Mouse (Mus musculus) left cerebral cortex, postnatal 14 days (tissue): ENCODE results near the gene Retn. TPM values are rescaled to one million over a fixed set of nuclear protein-coding genes. Genes with fewer than 3 reads are reported as not detected.
A peak's percentile ranks its signal among the peaks of the same experiment; 100 is the strongest.

Experiments used
- DNase-seq, 2 experiments: peaks; one replicate each; pipeline ENCODE4 v3.0.0; 2021 to 2022; ENCODE audit warnings: low spot score in 2 of 2, mixed read lengths in 1 of 2
- intact Hi-C: fragments of 180-260 bp; cut with DNase I; formaldehyde crosslinking; loops from one replicate; pipeline ENCODE4 v1.15.1; 2025
- long read RNA-seq, 2 experiments: library from polyadenylated mRNA; stranded (forward); transcript quantifications; one replicate each; pipeline ENCODE4 v2.0.0; 2021
- total RNA-seq, 2 experiments: library from RNA; stranded (reverse); gene quantifications; 2 replicates each; pipeline ENCODE4 v1.2.3; 2021

Retn gene
- under 1 TPM; 0.42 to 0.53 TPM for total RNA-seq
- long read RNA-seq, experiment 1, partial matches to known transcripts: 2 of 2 reads
- long read RNA-seq, experiment 1, other reads (novel, unspliced or antisense): 0 of 2 reads
- long read RNA-seq, experiment 2: 0 reads

- intact Hi-C loops: no loop called here
- no peak for DNase-seq
These were observed at the start of gene Retn for GRCm38 (mm10) chr8:3655526-3655925. TSS of gene Retn (plus strand) at chr8:3655770.

- intact Hi-C loops: no loop called here
- DNase-seq: no peak
These were observed 49.0 kb upstream of the Retn start for GRCm38 (mm10) chr8:3606593-3606992.

- no peak for DNase-seq
- intact Hi-C loops: no loop called here
These were observed 47.7 kb upstream of the Retn start for GRCm38 (mm10) chr8:3607822-3608221.

DNA sequence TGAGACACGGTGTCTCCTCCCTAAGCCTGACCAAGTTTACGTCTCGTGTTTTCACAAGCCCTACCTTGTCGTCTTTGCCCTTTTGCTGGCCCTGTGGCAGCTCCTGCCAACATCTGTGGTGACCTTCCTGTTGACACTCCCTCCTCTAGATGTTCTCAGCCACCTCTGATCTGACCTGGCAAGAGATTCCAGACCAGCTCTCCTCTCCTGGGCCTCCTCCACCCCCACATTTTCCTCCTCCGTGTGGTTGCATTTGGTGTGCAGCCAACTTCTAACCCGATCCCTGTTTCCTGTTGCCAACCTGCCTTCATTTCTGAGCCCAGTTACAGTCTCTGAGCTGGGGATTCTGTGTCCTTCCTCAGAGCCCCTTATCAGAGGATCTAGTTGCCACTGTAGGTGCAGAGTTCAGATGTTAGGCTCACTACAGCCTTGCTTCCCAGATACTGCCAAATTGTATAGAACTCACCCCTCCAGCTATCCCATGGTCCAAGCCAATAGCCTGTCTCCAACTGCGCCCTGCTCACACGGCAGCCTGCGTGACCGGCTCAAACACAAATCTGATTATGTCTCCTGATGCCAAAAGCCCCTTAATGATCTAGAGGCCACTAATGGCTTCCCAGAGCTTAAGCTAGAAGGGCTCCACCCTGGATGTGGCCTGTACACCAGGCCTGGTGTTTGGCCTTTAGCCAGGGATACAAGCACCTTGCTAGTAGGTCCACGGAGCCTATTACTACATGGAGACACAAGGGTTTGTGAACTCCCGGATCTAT is 46.3 kb upstream of the Retn start:
- intact Hi-C loops: no loop called here
- DNase-seq: no peak

DNA sequence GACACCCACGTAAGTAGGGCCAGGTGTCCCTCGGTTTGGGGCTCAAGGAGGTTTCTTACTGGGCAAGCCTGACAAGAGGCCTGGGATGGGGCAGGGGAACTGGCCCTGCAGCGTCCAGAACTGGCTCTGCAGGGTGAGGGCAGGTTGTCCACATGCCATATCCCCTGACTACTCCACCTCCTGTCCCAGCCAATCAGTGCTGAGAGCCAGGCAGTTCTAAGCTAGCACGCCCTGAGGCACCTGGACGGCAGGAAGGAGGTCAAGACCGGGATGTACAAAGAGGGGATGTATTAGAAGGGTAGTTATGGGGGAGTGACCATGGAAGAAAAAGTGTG is 45.8 kb upstream of the Retn start:
- DNase-seq: no peak
- intact Hi-C loops: no loop called here

DNA sequence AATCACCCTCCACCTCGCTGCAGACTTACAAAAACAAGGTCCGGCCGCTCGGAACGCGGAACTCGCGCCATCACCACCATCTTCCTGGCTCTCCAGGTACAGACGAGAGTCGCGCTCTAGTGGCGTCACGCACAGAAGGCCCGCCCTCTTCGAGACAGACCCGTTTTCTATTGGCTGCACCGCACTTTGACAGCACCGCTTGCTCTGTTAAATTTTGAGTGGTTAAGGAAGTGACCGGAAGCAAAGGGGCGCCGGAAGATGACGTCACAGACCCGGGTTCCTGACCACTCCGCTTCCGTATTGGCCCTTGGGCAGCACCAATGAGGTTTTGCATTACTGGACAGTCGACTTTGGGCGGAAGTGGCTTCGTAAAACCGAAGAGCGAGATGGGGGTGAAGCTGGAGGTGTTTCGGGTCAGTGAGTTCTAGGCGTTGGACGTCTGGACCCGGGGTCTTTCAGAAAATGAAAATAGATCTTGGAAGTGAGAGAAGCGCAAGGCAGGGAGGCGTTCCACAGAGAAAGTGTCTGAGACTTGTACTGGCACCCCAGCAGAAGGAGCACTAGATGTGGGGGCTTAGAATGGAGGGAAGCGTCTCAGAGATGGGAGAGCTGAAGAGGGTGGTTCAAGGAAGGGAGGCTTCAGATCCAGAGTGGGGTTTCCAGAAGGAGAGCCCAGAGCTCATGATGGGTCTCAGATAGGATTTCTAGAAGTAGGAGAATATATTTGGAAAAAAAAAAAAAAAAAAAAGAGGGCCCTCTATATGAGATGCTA is 34.2 kb upstream of the Retn start, which contains the start of the genes Xab2 and Pet100:
Xab2 (minus strand) TSS at position 118 of the 772 bp plus-strand sequence.
Pet100 (plus strand) TSS at position 350 of the 772 bp plus-strand sequence.
- intact Hi-C loops: loop anchor here (2.0 kb wide), 1 partner anchor 55 kb away; the partner anchor contains the start of gene Trappc5
- peak; percentile 99 to 100 for DNase-seq

DNA sequence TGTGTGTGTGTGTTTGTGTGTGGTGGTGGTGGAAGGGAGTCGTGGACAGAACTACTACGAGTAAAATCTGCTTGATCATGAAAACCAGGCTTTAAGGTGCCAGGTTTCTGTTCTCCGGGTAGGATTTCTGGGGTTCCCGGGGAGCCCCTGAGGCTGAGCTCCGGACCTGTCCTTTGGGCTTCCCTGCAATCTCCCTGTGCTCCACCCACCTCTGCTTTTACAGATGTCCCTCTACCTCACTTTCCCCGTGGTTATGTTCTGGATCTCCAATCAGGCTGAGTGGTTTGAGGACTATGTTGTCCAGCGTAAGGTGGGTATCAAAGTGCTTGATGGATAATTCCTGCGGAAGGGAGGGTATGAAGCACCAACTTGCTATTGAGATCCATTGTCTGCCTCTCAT is 33.5 kb upstream of the Retn start:
- intact Hi-C loops: no loop called here
- DNase-seq: no peak

DNA sequence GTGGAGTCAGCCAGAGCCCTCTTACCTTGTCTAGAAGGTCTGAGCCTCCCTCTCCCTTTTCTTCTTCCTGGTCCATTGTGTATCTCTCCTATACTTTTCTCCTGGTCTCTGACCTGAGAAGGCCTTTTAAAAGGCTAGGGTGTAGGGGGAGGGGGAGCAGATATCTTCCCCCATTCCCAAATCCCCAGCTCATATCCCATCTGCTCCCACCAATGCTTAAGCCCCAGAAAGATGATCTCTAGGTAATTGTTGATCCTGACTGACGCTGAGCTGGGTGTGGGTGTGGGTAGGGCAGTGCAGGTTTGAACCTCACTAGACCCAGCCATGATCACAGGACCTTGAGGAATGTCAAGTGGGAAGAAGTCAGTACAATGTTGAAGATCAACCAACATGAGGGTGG is 30.1 kb upstream of the Retn start, which contains the start of gene Pcp2:
Pcp2 (minus strand) TSS at position 101 of the 400 bp plus-strand sequence.
- DNase-seq: no peak
- intact Hi-C loops: no loop called here

- intact Hi-C loops: no loop called here
- DNase-seq: no peak
These were observed 28.6 kb upstream of the Retn start for GRCm38 (mm10) chr8:3626971-3627370.

DNA sequence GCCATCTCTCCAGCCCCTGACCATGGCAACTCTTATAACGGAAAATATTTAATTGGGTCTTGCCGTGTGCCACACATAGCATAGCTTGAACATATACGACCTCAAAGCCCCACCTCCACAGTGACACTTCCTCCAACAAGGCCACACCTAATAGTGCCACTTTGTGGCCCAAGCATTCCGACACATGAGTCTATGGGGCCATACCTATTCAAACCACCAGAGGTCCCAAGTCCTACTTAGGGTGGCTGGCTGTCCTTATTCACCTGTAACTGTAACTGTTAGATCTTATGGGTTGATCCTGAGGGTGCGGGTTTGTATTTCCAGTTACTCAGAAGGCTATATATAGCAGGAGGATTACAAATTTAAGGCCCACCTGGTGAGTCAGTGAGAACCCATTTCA is 27.6 kb upstream of the Retn start:
- peak; percentile 55 to 61 for DNase-seq
- intact Hi-C loops: no loop called here

DNA sequence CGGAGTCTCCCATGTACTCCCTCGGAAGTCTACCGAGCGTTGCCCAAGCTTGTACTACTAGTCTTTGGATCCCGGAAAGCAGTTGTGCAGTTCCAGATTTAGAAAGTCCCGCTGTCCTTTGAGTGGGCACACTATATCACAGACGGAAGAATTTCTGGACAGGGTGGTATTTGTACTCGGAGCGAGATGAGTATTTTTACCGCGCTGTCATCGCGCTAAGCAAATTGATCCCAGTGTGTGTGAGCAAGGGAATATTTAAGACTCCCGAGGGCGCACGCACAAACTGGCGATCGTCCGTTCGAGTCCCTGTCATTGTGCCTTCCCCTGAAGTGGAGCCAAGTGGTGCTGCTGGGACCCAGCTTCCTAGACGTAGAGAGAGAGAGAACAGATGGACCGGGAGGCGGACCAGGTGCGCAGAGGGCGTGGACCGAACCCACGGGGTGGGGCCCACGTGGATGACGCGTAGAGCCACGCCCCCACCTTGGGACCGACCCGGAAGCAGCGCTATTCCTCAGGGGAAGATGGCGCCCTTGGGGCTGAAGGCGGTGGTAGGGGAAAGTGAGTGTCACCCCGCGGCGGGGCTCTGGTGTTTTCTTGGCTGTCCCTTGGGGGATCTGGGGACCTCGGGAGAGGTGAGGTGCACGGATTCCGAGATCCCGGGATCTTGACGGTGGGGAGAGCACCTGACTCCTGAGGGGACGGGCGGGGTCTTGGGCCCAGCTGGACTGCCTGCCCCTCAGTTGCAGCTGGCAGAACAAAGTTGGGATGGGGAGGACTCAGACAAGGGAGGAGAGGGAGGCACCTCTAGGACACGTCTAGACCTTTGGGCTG is 24.7 kb upstream of the Retn start, which contains the start of gene Stxbp2:
Stxbp2 (plus strand) TSS at position 309 of the 831 bp plus-strand sequence.
- peak; percentile 65 to 85 for DNase-seq
- intact Hi-C loops: no loop called here

DNA sequence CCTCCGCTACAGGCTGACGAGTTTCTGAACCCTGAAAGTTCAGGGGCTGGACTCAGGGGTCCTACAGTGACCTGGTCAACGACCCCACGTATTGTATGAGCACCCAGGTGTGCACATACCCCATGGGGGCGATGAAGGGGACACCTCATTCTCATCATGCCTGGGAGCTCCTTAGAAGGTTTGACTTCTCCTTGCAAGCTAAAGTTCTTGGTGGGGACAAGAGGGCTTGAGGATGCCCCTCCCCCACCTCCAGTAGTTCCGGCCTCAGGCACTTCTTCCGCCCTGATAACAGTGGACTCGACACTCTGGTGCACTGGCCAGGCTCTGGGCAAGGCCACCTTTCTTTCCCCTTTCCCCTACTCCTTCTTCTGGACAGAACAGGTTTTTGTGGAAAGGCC is 24.1 kb upstream of the Retn start:
- no peak for DNase-seq
- intact Hi-C loops: no loop called here

DNA sequence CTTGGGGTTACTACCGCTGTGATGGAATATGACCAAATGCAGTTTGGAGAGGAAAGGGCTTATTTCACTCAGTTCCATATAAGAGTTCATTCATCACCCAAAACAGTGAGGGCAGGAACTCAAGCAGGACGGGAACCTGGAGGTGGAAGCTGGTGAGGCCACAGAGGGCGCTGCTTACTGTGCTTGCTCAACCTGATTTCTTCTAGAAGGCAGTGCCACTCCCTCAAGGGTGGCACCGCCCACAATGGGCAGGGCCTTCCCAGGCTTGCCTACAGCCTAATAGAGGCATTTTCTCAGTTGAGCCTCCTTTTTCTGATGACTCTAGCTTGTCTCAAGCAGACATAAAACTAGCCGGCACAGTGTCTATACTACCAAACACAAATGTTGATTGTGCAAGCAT is 9.8 kb upstream of the Retn start:
- intact Hi-C loops: no loop called here
- DNase-seq: peak in 1 of 2 experiments; percentile 33

GRCm38 (mm10) chr8:3646824-3647531 is 8.6 kb upstream of the Retn start:
- DNase-seq: no peak
- intact Hi-C loops: no loop called here

DNA sequence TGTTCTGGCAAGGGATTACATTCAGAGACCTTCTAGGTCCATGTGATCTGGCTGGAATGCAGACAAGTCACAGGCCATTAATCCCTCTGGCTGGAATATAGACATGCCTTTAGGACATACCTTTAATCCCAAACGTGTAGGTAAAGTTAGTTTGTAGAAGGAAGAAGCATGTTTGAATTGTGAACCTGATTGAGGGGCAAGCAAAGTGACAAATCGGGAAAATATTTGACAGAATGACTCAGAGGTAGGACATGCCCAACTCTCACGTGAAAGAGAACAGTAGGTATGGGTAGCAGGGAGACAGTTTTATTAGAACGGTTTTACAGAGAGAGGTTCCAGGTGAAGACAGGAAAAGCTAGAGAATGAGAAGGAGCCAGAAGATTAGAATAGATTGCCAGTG is 8.0 kb upstream of the Retn start:
- DNase-seq: no peak
- intact Hi-C loops: no loop called here

DNA sequence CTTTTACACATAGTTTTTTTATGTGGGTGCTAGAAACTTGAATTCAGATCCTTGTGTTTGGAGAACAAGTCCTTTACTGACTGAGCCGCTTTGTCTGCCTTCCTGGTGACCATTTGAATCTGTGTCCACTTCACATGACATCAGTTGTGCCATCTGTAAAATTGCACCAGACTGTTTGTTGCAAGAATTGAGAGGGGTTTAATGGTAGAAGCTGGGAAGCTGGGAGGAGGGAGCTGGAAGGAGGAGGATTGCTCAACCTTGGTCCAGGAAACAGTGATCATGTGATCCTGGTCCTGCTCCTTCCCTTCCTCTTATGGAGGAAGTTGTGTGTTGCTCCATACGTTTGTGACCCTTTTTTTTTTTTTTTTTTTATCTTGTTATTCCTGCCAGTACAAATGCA is 7.3 kb upstream of the Retn start:
- intact Hi-C loops: no loop called here
- no peak for DNase-seq

GRCm38 (mm10) chr8:3648990-3649389 is 6.6 kb upstream of the Retn start:
- intact Hi-C loops: no loop called here

DNA sequence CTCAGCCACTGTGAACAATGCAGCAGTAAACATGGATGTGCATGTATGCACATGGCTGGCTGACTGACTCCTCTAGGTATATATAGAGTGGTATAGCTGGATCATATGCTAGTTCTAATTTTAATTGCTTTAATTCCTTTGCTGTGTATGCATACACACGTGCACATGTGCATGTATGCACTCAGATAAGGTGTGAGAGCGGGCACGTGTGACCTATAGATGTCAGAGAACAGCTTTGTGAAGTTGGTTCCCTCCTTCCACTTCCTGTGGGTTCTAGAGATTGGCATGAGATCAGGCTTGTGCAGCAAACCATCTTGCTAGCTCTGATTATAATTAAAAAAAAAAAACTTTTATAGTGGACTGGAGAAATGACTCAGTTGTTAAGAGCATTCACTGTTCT is 2.7 kb upstream of the Retn start:
- DNase-seq: no peak
- intact Hi-C loops: no loop called here

More at GRCm38 (mm10) chr8:3648990-3649389, 6.6 kb upstream of the Retn start:
- no peak for DNase-seq
